Mouse (Mus musculus) right cerebral cortex, postnatal 25 days (tissue): Measurements from ENCODE around the gene Ppara.
A peak's percentile ranks its signal among the peaks of the same experiment; 100 is the strongest.

Experiments
- DNase-seq: peaks from one replicate; pipeline ENCODE4 v3.0.0; 2022

The Ppara gene

DNA sequence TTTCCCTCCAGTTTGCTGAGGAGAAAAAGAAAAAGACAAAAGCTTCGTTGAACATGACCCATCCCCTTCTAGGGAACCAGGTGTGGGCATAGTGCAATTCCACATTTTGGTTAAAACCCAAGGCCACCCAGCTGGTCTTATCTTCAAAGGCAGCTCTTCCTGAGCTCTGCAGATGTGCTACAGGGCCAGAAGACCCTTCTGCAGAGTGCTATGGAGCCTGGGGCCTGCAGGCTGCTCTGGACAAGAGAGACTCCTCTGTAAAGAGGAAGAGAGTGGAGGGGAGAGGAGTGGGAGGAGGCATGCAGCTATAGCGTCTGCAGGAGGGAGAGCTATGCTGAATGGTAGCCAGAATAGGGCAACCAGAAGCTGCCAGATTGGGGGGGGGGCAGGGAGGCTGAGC lies 4.8 kb upstream of the Ppara start:
- DNase-seq, result no peak

- no peak for DNase-seq
Observed at GRCm38 (mm10) chr15:85731885-85732603, 2.7 kb upstream of the Ppara start.

DNA sequence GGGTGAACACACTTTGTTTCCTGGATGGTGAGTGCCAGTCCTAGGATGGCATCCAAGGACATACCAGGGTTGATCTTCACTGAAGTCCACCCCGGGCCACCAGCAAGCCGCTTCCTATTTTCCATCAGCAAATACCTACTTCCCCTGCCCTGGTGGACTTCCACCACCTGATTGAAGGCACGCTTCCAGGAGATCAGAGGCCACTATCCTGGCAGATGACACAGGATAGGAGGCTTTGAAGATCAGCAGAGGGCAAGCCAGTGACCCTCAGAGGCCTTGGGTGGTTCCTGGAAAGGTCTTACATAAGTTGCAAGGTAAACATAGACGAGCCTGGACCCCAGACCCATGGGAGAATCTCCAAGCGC lies 2.2 kb upstream of the Ppara start:
- DNase-seq, result no peak

- no peak for DNase-seq
Observed at GRCm38 (mm10) chr15:85733686-85734085, 1.1 kb upstream of the Ppara start.

DNA sequence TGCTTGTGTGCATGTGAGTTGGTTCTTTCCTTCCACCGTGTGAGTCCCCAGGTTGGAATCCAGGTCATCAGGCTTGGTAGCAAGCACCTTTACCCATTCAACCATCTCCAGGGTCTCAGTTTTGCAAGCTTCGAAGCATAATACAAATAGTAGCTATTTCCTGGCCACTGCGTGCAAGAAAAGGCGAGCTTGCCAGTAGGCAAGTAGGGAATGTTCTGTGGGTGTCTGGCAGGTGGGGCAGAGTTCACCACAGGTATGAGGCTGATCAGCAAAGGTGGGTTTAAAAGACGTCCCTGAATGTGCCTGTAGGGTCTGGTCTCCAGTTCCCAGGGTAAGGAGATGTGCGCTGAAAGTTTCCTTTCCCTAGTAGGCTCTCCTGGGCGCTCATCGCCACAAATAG lies 635 bp upstream of the Ppara start:
- DNase-seq, result no peak

- DNase-seq, result peak; percentile 77
Observed at GRCm38 (mm10) chr15:85735063-85735835, 466 bp downstream of the Ppara start.

DNA sequence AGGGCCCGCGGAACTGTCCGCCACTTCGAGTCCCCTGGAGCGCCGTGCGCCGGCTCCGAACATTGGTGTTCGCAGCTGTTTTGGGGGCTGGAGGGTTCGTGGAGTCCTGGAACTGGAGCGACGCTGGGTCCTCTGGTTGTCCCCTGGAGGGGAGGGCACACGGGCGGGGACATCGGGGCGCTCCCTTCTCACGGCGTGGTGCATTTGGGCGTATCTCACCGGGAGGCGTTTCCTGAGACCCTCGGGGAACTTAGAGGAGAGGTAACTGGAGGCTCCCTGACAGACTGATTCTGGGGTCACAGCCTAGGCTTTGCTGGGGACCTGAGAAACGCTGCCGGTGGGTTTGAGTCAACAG lies 1.0 kb downstream of the Ppara start:
- no peak for DNase-seq

DNA sequence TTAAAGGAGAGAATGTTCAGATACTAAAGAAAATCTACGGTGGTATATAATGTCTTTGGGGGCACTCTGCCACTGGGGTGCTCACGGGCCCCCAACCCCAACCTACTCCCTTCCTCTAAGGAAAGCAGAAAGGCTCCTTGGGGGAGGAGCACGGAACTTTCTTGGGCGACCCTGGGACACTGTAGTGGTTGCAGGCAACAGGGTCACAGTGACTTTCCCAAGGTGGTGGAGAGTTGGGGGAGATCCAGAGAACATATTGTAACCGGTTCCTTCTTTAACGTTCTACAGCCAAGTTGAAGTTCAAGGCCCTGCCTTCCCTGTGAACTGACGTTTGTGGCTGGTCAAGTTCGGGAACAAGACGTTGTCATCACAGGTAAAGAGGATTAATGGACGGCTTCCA lies 1.7 kb downstream of the Ppara start:
- DNase-seq, result no peak

- no peak for DNase-seq
Observed at GRCm38 (mm10) chr15:85738416-85738815, 3.6 kb downstream of the Ppara start.

GRCm38 (mm10) chr15:85738939-85739338 lies 4.2 kb downstream of the Ppara start:
- DNase-seq, result no peak

- no peak for DNase-seq
Observed at GRCm38 (mm10) chr15:85742608-85743007, 7.8 kb downstream of the Ppara start.

GRCm38 (mm10) chr15:85743946-85744345 lies 9.2 kb downstream of the Ppara start:
- no peak for DNase-seq

- DNase-seq, result no peak
Observed at GRCm38 (mm10) chr15:85746178-85746577, 11.4 kb downstream of the Ppara start.

GRCm38 (mm10) chr15:85746671-85747070 lies 11.9 kb downstream of the Ppara start:
- no peak for DNase-seq

DNA sequence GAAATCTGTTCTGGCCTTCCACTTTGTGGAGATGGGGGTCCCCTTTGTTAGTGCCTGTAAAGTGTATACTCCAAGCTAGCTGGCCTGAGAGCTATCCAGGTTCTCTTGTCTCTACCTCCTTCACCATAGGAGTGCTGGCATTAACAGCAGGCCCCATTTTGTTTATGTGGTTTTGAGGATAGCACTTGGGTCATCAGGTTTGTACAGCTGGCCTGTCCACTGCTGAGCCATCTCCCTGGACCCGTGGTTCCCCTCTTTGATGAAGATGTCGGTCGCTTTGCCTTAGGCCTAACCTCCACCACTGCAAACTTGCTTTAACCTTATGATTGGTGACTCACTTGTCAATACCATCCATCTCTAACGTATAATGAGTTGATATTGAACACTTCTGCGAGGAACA lies 13.2 kb downstream of the Ppara start:
- no peak for DNase-seq

GRCm38 (mm10) chr15:85748466-85748865 lies 13.7 kb downstream of the Ppara start:
- no peak for DNase-seq

GRCm38 (mm10) chr15:85749141-85749540 lies 14.4 kb downstream of the Ppara start:
- no peak for DNase-seq

DNA sequence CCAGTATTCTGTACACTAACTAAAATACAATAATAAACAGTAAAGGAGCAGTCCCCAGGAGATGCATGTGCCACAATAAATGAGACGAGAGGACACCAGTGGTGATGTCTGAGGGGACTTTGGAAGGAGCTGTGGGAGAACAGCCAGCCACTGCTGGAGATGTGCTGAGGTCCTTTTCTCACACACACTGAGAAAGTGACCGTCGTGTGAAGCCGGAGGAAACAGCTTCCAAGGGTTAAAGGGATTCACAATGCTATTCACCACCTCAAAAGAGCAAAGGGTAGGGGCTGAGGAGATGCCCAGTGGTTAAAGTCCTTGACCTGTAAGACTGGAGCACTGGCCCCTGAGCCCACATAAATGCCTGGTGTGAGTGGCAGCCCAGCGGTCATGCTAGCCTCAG lies 15.3 kb downstream of the Ppara start:
- DNase-seq, result no peak

GRCm38 (mm10) chr15:85752655-85753054 lies 17.9 kb downstream of the Ppara start:
- DNase-seq, result no peak

DNA sequence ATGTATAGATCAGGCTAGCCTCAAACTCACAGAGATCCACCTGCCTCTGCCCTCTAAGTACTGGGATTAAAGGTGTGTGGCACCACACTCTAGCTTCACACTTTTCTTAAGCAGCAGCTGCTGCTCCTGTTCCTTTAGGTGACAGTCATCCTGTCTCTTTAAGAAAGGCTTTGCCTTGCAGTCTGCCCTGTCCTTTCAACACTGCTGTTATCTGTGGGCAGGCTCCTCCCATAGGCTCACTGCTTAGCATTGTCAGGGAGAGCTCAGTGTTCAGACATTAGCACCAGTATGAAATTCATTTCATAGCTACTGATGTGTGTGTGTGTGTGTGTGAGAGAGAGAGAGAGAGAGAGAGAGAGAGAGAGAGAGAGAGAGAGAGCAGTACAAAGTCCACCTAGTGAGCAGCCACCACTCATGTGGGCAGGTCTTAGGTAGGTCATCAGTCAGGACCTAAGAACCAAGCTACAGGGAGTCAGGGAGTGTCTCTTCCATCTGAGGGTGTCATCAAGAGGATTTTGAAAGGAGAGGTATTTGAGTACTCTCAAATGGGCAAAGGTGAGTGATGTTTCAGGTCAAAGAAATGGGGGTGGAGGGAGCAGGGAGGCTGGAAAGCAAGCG lies 19.4 kb downstream of the Ppara start:
- no peak for DNase-seq

DNA sequence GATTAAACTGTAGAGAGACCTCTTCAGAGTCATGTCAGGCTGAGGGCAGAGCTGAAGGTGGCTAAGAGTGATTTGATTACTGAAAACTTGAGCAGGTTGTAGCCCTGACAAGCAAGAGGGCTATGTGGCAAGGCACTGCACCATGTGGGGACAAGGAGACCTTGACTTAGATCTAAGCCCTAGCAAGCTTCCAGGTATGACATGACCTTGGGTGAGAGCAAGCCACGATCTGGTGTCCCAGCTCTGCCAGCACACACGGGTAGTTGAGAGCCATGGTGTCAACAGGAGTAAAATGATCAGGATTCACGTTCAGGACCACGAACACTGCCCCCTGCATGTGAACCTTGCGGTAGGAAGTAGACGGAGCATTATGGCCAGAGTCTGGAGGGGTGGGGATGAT lies 20.4 kb downstream of the Ppara start:
- no peak for DNase-seq

DNA sequence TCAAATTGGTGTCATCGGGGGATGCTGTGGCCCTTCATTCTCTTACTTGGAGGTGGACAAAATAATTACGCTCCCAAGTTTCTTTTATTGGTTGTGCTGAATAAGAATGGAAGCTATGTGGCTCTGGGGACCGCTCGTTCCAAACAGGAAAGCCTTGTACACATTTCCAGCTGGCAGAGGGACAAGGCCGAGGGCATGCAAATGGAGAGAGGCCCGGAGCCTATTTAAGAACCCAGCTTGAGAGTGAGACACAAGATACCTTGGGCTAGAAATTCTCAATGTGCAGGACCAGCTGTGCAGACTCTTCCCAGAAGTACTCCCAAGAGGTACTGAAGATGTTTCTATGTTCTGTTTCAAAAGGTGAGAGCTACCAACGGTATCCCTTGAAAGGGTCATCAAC lies 21.8 kb downstream of the Ppara start:
- DNase-seq, result no peak

GRCm38 (mm10) chr15:85757768-85758167 lies 23.0 kb downstream of the Ppara start:
- no peak for DNase-seq

- no peak for DNase-seq
Observed at GRCm38 (mm10) chr15:85762761-85763160, 28.0 kb downstream of the Ppara start.
